Comparison of ENCODE assay signal across 13 mouse cellular contexts in genomic region chr2:73379656-73380055, GRCm38 (mm10).
"Had no signal": no experiment of that assay in that cellular context is flagged by ENCODE, and none has a peak within 500 bp of the region (broad histone marks: within the 10 kb centered on the region; RNA-seq: fewer than 3 reads in every experiment).

No protein-coding gene starts in this region.

- H3K9ac ChIP-seq: intestine, embryonic 15.5 days; liver, embryonic 12.5 days; midbrain, embryonic 13.5 days had no signal

- H3K4me3 ChIP-seq: intestine, embryonic 15.5 days; left cerebral cortex, adult 2 months; limb, embryonic 10.5 days; liver, embryonic 12.5 days; megakaryocyte, embryonic 14.5 days; midbrain, embryonic 13.5 days had no signal

- H3K4me1 ChIP-seq: intestine, embryonic 15.5 days; megakaryocyte, embryonic 14.5 days; midbrain, embryonic 13.5 days had no signal

- H3K4me2 ChIP-seq: intestine, embryonic 15.5 days; liver, embryonic 12.5 days; midbrain, embryonic 13.5 days had no signal

- ATAC-seq: liver, embryonic 12.5 days; midbrain, embryonic 13.5 days had no signal

- H3K27ac ChIP-seq: intestine, embryonic 15.5 days; left cerebral cortex, adult 2 months; limb, embryonic 10.5 days; liver, embryonic 12.5 days; macrophage; midbrain, embryonic 13.5 days had no signal

- DNase-seq: kidney, adult 18-20 months; retina, postnatal 1 day; right cerebral cortex, postnatal 4 days; spleen, adult 18-20 months; thymus, adult 18-20 months; thymus, postnatal 14 days had no signal

- H3K9me3 ChIP-seq: intestine, embryonic 15.5 days; limb, embryonic 10.5 days; liver, embryonic 12.5 days; megakaryocyte, embryonic 14.5 days; midbrain, embryonic 13.5 days had no signal

- H3K27me3 ChIP-seq: intestine, embryonic 15.5 days; liver, embryonic 12.5 days had no signal

- H3K36me3 ChIP-seq: intestine, embryonic 15.5 days; limb, embryonic 10.5 days had no signal
